Mouse (Mus musculus) retina, embryonic 14.5 days (tissue): Measurements from ENCODE around the gene Glcci1.
A peak's percentile ranks its signal among the peaks of the same experiment; 100 is the strongest.

ENCODE experiments used
- DNase-seq: peaks from one replicate; pipeline ENCODE4 v3.0.0-alpha.2; 2015; ENCODE audit warnings: low spot score

Glcci1 gene

GRCm38 (mm10) chr6:8509551-8509950, at the start of gene Glcci1:
Gene Glcci1, plus strand, starts transcription at chr6:8509600.
- peak; percentile 74 for DNase-seq

- no peak for DNase-seq
Observed at GRCm38 (mm10) chr6:8462447-8462846, 47.0 kb upstream of the Glcci1 start.

DNA sequence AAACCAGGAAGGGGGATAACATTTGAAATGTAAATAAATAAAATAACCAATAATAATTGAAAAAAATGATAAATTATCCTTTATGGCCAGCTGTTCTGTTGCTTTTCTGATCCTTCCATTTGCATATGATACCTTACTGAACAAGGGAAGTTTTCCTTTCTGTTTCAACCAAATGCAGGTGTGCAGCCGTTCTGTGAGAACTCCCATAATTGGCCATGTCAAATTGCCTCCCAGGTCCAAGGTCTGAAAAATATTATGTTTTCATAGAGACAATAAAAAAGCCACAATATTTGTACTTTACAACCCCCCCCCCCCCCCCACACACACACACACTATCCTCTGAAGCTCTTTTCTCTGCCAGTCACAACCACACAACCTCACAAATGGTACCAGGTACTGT, 44.0 kb upstream of the Glcci1 start:
- DNase-seq, result no peak

DNA sequence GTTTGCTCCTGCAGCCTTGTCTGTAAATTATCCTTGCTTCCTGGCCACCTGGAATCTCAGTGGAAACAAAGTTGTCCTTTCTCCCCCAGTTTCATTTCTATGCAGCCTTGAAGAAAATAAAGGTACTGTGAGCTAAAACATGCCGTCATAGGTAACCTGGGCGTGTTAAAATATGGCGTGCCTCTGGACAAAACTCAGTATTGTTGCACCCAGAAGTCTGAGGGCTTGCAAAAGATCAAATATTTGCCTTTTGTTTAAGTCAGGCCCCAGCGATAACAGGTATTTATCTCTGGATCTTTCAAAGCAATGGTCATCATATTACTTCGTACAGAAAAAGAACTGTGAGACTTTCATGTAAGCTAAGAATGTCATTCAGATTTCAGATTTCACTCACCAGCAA, 43.4 kb upstream of the Glcci1 start:
- no peak for DNase-seq

DNA sequence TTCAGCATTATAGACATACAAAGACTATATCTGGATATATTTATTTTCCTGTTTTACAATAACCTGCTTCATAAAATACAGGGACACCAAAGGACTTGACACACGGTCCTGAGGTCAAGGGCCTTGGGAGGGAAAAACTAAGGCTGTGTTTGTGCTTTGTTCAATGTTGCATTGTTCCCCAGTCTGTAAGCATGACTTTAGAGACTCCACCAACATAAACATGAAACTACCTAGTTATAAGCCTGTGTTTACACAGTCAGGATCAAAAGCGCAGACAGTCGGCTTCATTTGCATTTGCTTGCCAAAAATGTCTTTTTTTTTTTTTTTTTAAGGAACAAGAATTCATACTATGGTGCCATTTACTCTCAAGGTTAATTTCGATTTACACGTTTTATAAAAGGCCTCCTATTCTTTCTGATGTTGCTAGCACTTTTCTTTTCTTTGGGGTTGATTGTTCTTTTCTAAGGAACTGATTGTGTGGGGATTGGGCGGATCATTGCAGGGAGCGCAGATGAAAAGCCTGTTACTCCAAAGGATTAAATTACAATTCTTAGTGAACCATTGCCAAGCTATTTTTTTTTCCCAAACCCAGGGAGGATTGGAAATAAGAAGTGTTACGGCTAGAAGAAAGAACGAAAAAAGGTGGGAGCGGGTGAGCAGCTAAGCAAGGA, 41.6 kb upstream of the Glcci1 start:
- DNase-seq, result no peak

DNA sequence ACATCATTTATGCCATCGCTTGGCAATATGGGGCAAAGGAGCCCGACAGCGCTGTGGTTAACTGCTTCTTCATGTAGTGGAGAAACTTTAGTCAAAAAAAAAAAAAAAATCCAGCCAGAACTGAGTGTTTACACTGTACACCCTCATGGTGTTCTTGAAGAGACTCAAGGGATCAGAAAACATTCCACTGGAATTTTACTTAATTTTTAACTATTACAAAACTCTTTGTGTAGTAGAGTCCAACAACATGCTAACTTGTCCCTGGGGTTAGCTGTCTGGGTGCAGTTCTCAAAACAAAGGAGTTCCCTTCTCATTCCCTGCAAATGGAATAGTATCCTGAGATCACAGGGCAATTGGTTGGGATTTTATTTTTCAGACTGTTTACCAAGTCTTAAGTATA, 39.5 kb upstream of the Glcci1 start:
- no peak for DNase-seq

DNA sequence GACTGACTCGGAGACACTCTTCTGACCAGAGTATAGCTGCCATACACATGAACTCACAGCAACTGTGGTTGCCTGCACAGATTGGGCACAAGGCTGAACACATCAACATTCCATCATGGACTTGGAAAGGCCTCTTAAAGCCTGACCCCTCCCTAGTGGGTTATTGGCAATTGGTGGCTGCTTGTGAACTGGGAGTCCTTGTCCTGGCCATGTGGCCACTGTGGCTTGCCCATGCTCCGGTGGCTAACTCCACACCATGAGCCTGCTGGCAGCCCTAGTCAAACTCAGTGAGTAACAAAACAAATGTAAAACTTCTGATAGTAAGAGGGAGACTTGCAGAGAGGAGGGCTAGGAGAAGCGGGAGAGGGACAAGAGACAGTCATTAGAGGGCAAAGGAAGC, 37.3 kb upstream of the Glcci1 start:
- DNase-seq, result no peak

DNA sequence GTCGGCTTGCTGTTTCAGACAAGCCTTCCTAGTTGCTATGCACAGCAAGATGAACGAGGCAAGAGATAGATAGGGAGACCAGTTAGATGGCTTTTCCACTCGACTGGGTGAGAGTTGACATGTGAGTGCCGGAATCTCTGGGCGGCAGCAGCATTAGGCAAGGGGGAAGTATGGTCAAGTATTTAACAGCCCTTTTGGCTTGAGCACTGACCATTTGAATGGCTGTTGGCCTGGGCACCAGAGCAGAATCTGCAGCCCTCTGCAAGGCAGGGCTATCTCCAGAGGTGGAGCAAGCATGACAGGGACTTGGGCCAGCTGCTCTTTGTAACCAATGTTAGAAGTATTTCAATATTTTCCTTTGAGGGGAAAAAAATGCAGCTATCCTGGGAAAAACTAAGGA, 36.5 kb upstream of the Glcci1 start:
- DNase-seq, result no peak

GRCm38 (mm10) chr6:8473498-8473897, 35.9 kb upstream of the Glcci1 start:
- no peak for DNase-seq

GRCm38 (mm10) chr6:8474316-8474715, 35.1 kb upstream of the Glcci1 start:
- no peak for DNase-seq

DNA sequence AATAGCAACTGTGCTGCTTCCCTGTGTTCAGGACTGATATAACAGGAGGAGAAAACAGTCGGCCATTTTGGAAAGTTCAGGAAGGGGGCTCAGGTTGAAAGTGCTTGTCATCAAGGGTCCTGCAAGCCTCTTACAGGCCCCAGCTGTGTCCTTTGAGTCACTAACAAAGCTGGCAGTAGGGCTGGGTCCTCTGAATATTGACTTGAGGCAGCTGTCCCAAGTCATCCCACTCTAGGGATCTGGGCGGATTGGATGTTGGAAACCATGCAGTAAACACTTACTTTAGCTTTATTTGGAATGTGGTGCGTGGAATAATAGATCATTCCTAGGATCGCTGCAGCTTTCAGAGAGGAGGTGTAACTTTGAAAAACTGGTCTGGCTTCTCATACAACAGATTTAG, 34.6 kb upstream of the Glcci1 start:
- DNase-seq, result no peak

- DNase-seq, result no peak
Observed at GRCm38 (mm10) chr6:8479176-8479575, 30.2 kb upstream of the Glcci1 start.

DNA sequence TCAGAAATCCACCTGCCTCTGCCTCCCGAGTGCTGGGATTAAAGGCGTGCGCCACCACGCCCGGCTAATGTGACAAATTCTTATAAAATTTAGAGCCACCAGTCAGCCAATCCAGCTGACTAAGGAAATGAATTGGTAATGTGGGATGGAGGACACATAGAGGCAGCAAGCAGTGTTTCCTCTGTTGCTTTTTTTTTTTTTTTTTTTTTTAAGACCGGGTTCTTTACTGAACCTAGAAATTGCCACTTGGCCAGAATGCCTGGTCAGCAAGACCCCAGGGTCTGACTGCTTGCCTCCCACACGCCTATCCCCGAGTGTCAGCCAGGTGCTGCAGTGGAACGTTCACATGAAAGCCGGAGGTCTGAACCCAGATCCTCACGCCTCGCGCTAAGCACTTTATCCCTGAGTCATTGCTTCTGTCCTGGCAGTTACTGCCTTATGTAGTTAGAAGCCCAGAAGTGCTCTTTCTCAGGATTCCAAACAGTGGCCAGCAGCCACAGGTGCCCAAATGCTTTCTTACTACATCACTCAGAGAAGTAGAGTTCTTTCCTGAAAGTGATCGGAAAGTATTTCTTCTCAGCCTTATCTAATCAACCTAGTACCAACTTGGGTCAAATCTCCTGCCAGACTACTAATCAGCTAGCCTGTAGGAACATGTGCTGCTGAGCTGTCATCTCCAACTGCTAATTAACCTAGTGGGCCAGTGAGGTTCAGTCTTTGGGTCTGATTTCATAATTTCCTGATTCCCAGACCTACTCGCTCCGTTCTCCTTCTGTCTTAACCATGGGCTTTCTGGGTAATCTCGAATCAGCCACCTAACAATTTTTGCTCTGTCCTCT, 24.7 kb upstream of the Glcci1 start:
- no peak for DNase-seq

GRCm38 (mm10) chr6:8485414-8486175, 23.8 kb upstream of the Glcci1 start:
- DNase-seq, result peak; percentile 41

DNA sequence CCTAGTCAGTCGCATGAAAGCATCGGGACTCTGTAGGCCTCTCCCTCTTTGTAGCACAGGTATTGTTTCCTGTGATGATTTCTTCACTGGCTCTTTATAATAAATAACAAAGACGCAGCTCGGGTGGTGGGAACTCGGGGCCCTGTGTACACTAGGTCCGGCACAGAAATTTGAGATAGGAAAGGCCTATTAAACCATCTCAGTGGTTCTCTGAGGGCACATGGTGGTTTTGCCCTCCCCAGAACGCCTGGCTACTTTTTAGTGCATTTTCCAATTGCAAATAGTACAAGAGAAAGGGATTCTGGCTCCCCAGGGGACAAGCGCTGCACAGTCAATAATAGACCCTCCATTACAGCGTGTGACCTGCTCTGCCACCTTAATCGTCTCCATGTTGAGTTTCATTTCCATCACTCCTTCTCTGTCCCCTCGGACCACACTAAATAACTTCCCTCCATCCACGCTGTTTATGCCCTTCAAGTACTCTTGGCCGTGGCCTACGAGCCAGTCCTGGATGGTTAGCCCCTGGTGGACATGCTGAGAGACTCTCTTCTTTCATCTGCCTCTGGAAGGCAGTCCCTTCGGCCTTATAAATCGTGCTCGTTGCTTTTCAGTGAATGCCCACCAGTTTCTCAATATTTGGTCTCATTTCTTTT, 22.9 kb upstream of the Glcci1 start:
- DNase-seq, result no peak

DNA sequence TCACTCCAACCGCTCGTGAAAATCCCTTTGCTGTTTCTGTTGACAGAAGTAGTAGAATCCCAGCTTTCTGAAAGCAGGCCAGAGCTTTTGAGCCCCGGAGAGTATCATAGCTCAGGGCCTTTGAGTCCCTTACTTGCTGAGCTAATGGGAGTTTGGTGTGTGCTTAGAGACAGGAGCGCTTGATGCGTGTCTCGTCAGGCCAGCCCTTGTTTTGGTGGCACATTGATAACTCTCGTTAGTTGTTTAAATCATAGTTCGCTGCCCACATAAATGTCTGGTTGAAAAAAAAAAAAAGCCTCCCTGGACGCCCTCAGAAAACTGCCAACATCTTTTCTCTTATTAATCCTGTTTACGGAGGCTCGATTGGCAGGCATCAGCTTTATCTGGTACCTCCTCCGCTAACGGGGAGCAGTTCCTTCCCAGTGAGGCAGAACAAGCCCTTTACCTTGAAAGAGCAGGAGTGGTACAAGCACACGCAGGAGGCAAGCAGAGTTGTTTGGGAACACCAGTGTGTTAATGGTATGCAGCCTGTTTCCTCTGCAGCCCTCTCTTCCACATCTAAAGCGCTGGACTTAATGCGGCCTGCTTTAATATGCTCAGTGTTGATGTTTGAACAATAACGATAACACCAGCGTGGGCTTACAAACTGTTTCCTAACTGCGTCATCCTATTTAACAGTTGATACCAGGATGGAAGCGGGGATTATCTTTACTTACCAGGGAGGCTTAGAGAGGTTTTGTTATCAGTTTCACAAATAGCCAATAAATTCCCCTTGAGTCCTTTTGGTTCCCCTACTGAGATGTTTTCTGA, 22.2 kb upstream of the Glcci1 start:
- DNase-seq, result no peak

- DNase-seq, result no peak
Observed at GRCm38 (mm10) chr6:8488249-8488648, 21.2 kb upstream of the Glcci1 start.

DNA sequence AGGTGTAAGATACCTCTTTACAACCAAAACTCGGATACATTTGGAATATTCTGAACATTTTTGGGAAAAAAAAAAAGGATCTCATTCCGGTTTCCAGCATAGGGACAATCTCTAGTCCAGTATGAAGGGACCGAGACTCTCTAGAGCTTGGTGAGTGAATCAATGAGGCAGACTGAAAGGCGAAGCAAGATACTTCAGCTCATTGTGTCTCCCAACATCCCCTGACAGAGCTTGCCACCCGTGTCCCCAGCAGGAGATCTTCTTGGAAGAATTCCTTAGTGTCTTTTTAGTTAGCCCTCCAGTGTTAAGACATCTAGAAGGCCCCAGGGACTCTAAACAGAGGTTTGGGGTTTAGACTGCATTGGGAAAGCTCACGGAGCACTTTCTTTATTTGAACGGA, 20.1 kb upstream of the Glcci1 start:
- no peak for DNase-seq

DNA sequence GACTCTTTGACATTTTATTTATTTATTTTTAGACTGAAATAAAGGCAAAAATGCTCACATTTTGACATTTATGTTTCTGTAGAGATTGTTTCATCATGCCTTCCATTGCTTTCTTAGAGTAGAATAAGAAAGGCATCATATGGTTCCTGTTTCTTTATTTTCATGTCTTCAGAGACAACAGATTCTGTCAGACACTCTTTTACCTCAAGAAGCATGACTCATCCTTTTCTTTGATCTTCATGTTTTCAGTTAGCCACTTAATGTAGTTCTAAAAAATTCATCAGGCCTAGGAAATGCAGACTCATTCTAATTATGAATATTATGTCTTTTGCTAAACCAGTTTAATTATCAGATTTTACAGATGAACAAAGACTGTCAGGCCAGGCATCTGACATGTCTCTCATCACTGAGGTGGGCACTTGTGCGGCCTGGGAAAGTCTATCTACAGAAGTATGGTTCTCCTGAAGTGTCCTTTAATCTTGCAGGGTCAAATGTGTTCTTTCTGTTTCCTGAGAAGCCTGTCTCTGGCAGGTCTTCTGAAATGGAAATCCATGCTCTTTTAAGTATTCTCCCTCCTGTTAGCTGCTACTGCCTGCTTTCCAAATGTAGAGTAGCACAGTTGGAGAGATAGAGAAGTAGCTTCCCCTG, 19.3 kb upstream of the Glcci1 start:
- no peak for DNase-seq

DNA sequence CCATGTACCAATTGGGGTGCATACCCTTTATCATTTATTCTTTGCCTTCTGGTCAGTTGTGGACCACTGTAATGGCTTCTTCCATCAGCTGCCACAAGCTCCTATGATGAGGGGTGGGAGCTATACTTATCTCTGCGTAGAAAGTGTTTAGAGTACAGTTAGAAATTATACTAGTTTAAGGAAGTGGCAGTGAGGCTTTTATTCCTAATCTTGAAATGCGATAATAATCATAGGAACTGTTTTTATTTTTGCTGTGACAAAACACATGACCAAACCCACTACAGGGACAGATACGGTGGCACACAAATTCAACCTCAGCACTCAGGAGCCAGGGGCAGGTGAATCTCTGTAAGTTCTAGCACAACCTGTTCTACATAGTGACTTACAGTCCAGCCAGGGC, 17.2 kb upstream of the Glcci1 start:
- DNase-seq, result no peak
